Mouse (Mus musculus) lung, postnatal 0 days (tissue): ENCODE data around the gene Irak1bp1. TPM values are rescaled to one million over a fixed set of nuclear protein-coding genes. Genes with fewer than 3 reads are reported as not detected.

Experiments used
- ATAC-seq: fragments of 200-750 bp; cut with Nextera tagmentation; 2 replicates; pipeline ENCODE4 v1.8.0; 2017; ENCODE audit warnings: moderate library complexity
- DNase-seq: peaks from one replicate; pipeline ENCODE4 v3.0.0-alpha.2; 2016; ENCODE audit warnings: low spot score
- H3K27ac ChIP-seq: fragments of 300-500 bp; sonication (generic); 2 replicates; pipeline ENCODE4 v1.5.1; 2014; ENCODE audit warnings: antibody characterized with exemption, mild to moderate bottlenecking, low read length, mixed read lengths
- H3K27me3 ChIP-seq: fragments of 300-500 bp; sonication (generic); replicated peaks from 2 replicates; pipeline ENCODE4 v1.6.1; 2014; ENCODE audit warnings: low read length, mixed read lengths; ENCODE audit not compliant: insufficient read depth
- H3K36me3 ChIP-seq: fragments of 300-500 bp; sonication (generic); 2 replicates; pipeline ENCODE4 v1.6.1; 2014; ENCODE audit warnings: low read length, mixed read lengths; ENCODE audit not compliant: insufficient read depth
- H3K4me1 ChIP-seq: fragments of 300-500 bp; sonication (generic); 2 replicates; pipeline ENCODE4 v1.6.1; 2014; ENCODE audit warnings: antibody characterized with exemption, low read depth, low read length, mixed read lengths; ENCODE audit not compliant: insufficient read depth
- H3K4me2 ChIP-seq: fragments of 300-500 bp; sonication (generic); replicated peaks from 2 replicates; pipeline ENCODE4 v1.6.1; 2014; ENCODE audit warnings: low read depth, mild to moderate bottlenecking, low read length, moderate library complexity, mixed read lengths
- H3K4me3 ChIP-seq: fragments of 300-500 bp; sonication (generic); 2 replicates; pipeline ENCODE4 v1.5.1; 2014; ENCODE audit warnings: low read depth, low read length
- H3K9ac ChIP-seq: fragments of 300-500 bp; sonication (generic); replicated peaks from 2 replicates; pipeline ENCODE4 v1.6.1; 2014; ENCODE audit warnings: low read depth, mild to moderate bottlenecking
- H3K9me3 ChIP-seq: fragments of 300-500 bp; sonication (generic); 2 replicates; pipeline ENCODE4 v1.6.1; 2016; ENCODE audit warnings: low read length, mixed read lengths
- CTCF ChIP-seq: IDR thresholded peaks from 2 replicates; pipeline ENCODE4 v1.5.1; 2016; ENCODE audit warnings: antibody characterized with exemption, mild to moderate bottlenecking
- EP300 ChIP-seq: IDR thresholded peaks from 2 replicates; pipeline ENCODE4 v1.6.1; 2016; ENCODE audit warnings: antibody characterized with exemption, mild to moderate bottlenecking, control low read depth
- WGBS: fragments of 180-500 bp; shearing (Covaris S2); extraction: QIAGEN DNeasy Blood & Tissue Kit; methylation state at CpG from one replicate; pipeline ENCODE4 v1.1.7; 2014; 5-methylcytosine and 5-hydroxymethylcytosine counted together
- polyA plus RNA-seq: library from polyadenylated mRNA; unstranded; fragments of >200 nt; fragmentation: Nextera tagmentation; extraction: Ambion mirVana; gene quantifications from 2 replicates; pipeline ENCODE4 v1.2.1, GENCODE M21; 2015

Irak1bp1 gene
- polyA plus RNA-seq, 1 experiment from 2014 or later: 8.1 TPM

- TF ChIP-seq CTCF (no peak), EP300 (no peak)
- no peak overlapping the region for H3K4me2 ChIP-seq
- H3K27me3 ChIP-seq: no peaks in the 10 kb centered on the region
- DNase-seq (no peak), ATAC-seq (no peak)
- no peak overlapping the region for H3K27ac ChIP-seq
- no peaks in the 10 kb centered on the region for H3K36me3 ChIP-seq
- H3K4me1 ChIP-seq: no peaks in the 10 kb centered on the region
- 84% methylated on average over 4 of the region's 4 CpGs for WGBS
- no peak overlapping the region for H3K9ac ChIP-seq
- no peak overlapping the region for H3K4me3 ChIP-seq
- H3K9me3 ChIP-seq: no peaks in the 10 kb centered on the region
Observed at GRCm38 (mm10) chr9:82842671-82843070, 13.3 kb downstream of the Irak1bp1 start.

- H3K4me3 ChIP-seq: no peak overlapping the region
- no peaks in the 10 kb centered on the region for H3K9me3 ChIP-seq
- no peak overlapping the region for H3K27ac ChIP-seq
- WGBS: 52% methylated on average over 2 of the region's 2 CpGs
- no peak overlapping the region for H3K4me2 ChIP-seq
- ATAC-seq (no peak), DNase-seq (peak; percentile 43)
- H3K36me3 ChIP-seq: no peaks in the 10 kb centered on the region
- no peak overlapping the region for H3K9ac ChIP-seq
- no peaks in the 10 kb centered on the region for H3K27me3 ChIP-seq
- H3K4me1 ChIP-seq: no peaks in the 10 kb centered on the region
- TF ChIP-seq CTCF (peak; percentile 63), EP300 (no peak)
Observed at GRCm38 (mm10) chr9:82854040-82854439, 24.7 kb downstream of the Irak1bp1 start.

GRCm38 (mm10) chr9:82854973-82855614 lies 25.8 kb downstream of the Irak1bp1 start:
- H3K9me3 ChIP-seq: no peaks in the 10 kb centered on the region
- no peak for ATAC-seq
- TF ChIP-seq EP300 (no peak), CTCF (no peak)
- no peaks in the 10 kb centered on the region for H3K36me3 ChIP-seq
- no peak overlapping the region for H3K4me3 ChIP-seq
- no peaks in the 10 kb centered on the region for H3K27me3 ChIP-seq
- H3K9ac ChIP-seq: no peak overlapping the region
- DNase-seq: no peak
- no peaks in the 10 kb centered on the region for H3K4me1 ChIP-seq
- no peak overlapping the region for H3K27ac ChIP-seq
- no peak overlapping the region for H3K4me2 ChIP-seq
- 23% methylated on average over 3 of the region's 3 CpGs for WGBS

GRCm38 (mm10) chr9:82856241-82856640 lies 26.9 kb downstream of the Irak1bp1 start:
- no peaks in the 10 kb centered on the region for H3K4me1 ChIP-seq
- 70% methylated on average over 4 of the region's 4 CpGs for WGBS
- TF ChIP-seq CTCF (no peak), EP300 (no peak)

GRCm38 (mm10) chr9:82860805-82861204 lies 31.5 kb downstream of the Irak1bp1 start:
- Histone ChIP-seq H3K4me3 (no peak overlapping the region), H3K9me3 (no peaks in the 10 kb centered on the region), H3K36me3 (no peaks in the 10 kb centered on the region), H3K4me1 (no peaks in the 10 kb centered on the region), H3K9ac (no peak overlapping the region), H3K27ac (no peak overlapping the region), H3K27me3 (no peaks in the 10 kb centered on the region), H3K4me2 (no peak overlapping the region)
- 60% methylated on average over 2 of the region's 2 CpGs for WGBS
- TF ChIP-seq CTCF: no peak
- TF ChIP-seq EP300: no peak
- ATAC-seq (no peak), DNase-seq (no peak)

More at GRCm38 (mm10) chr9:82856241-82856640, 26.9 kb downstream of the Irak1bp1 start:
- no peak overlapping the region for H3K9ac ChIP-seq
- no peak overlapping the region for H3K4me3 ChIP-seq
- H3K36me3 ChIP-seq: no peaks in the 10 kb centered on the region
- ATAC-seq (no peak), DNase-seq (no peak)
- no peaks in the 10 kb centered on the region for H3K27me3 ChIP-seq
- H3K4me2 ChIP-seq: no peak overlapping the region
- H3K27ac ChIP-seq: no peak overlapping the region
- no peaks in the 10 kb centered on the region for H3K9me3 ChIP-seq

GRCm38 (mm10) chr9:82861316-82861715 lies 32.0 kb downstream of the Irak1bp1 start:
- TF ChIP-seq EP300: no peak
- TF ChIP-seq CTCF: no peak
- 59% methylated on average over 4 of the region's 4 CpGs for WGBS
- Histone ChIP-seq H3K9me3 (no peaks in the 10 kb centered on the region), H3K9ac (no peak overlapping the region), H3K36me3 (no peaks in the 10 kb centered on the region), H3K4me1 (no peaks in the 10 kb centered on the region), H3K27ac (no peak overlapping the region), H3K4me2 (no peak overlapping the region), H3K4me3 (no peak overlapping the region), H3K27me3 (no peaks in the 10 kb centered on the region)
- ATAC-seq: no peak
- DNase-seq: no peak
